Mouse (Mus musculus): ENCODE measurements around the gene Klrb1a. TPM values are rescaled to one million over a fixed set of nuclear protein-coding genes. Genes with fewer than 3 reads are reported as not detected.
"Not testable (repeated sequence)": the region's sequence is repeated elsewhere in the genome, so short reads cannot be mapped to it uniquely, and the experiment has no call there.

Klrb1a gene
- polyA plus RNA-seq, 1 experiment from 2014 or later = not detected

DNA sequence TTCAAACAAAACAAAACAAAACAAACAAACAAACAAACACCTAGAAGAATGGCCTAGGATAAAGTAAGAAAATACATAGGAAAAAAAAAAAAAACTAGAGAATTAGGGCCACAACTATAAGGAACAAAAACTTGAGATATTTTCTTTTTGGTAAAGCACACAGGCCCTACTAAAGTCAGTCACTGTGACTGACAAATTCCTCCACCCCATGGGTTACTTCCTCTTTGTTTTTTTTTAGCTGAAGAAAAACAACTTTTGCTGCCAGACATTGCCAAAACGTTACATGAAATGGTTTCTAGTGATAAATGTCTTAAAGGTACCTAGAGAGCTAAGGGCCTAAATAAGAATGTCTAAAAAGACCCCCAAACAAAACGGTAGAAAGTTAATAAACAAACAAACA, 20.7 kb upstream of the Klrb1a start:
- WGBS = 71% methylated on average over 2 of the region's 2 CpGs
- no peak for ATAC-seq (ENCODE audit: low read depth)

DNA sequence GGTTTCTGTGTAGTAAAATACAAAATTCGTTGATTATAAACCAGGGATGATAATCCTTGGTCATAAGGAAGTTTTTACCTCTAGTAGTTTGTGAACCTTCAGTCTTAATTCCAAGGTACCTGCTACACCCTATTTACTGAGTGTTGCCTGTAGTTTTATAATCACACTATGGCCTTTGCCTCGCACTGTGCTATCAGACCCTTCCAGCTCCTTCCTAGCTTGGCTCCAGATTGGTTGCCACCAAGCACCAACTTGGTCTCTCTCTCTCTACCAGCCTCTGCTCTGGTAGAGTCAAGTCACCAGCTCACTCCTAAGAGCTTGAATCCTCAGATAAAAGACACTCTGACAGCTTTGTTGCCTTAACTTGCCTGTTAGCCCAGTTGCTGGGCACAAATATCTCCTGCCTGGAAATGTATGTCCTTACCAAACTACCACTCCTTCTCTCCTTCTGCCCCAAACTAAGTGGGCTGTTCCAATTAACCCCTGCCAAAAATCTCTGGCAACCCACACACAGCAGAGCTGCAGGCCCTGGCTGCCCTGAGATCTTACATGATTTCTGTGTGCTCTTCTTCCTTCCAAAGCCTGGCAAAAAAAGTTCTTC, 17.9 kb upstream of the Klrb1a start:
- WGBS = 84% methylated on average over 2 of the region's 2 CpGs
- no peak overlapping the region for H3K27ac ChIP-seq (ENCODE audit: low read depth, low read length)
- ATAC-seq (ENCODE audit: low read depth) = no peak

More for the DNA sequence above, 20.7 kb upstream of the Klrb1a start:
- H3K9ac ChIP-seq (replicated peaks; ENCODE audit: low read depth, low read length) = no peak overlapping the region
- no peaks in the 10 kb centered on the region for H3K36me3 ChIP-seq (ENCODE audit: control insufficient read depth, insufficient read depth, low read length)
- H3K4me1 ChIP-seq (ENCODE audit: control insufficient read depth, insufficient read depth, low read length) = no peaks in the 10 kb centered on the region
- H3K4me3 ChIP-seq (ENCODE audit: low read depth, low read length) = no peak overlapping the region
- H3K27me3 ChIP-seq (ENCODE audit: control insufficient read depth, insufficient read depth, low read length) = no peaks in the 10 kb centered on the region
- H3K4me2 ChIP-seq (ENCODE audit: low read depth, low read length) = no peak overlapping the region
- H3K9me3 ChIP-seq (ENCODE audit: control insufficient read depth, low read length) = no peaks in the 10 kb centered on the region
- no peak overlapping the region for H3K27ac ChIP-seq (ENCODE audit: low read depth, low read length)

DNA sequence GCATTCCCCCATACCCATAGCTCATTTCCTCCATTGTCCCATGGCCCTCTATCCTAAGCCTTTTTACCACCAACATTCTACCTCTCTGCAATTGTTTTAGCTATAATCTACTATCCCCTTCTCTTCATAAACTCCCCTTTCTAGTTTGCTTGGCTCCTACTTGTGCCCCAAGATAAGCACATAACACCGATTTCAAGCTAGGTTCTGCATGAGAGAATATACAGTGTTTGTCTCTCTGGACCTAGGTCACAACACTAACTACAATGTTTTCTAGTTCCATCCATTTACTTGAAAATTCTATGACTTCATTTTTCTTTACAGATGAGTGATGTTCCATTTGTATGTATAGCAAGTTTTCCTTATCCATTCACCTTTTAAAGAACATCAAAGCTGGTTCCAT, 17.3 kb upstream of the Klrb1a start:
- Histone ChIP-seq H3K27me3 (ENCODE audit: control insufficient read depth, insufficient read depth, low read length) (no peaks in the 10 kb centered on the region), H3K9me3 (ENCODE audit: control insufficient read depth, low read length) (no peaks in the 10 kb centered on the region; the same call in 1 of the 2 replicates), H3K4me2 (ENCODE audit: low read depth, low read length) (no peak overlapping the region), H3K36me3 (ENCODE audit: control insufficient read depth, insufficient read depth, low read length) (no peaks in the 10 kb centered on the region), H3K4me1 (ENCODE audit: control insufficient read depth, insufficient read depth, low read length) (no peaks in the 10 kb centered on the region), H3K27ac (ENCODE audit: low read depth, low read length) (no peak overlapping the region), H3K9ac (replicated peaks; ENCODE audit: low read depth, low read length) (no peak overlapping the region), H3K4me3 (ENCODE audit: low read depth, low read length) (no peak overlapping the region)
- WGBS = 95% methylated on average over 1 of the region's 1 CpGs
- ATAC-seq (ENCODE audit: low read depth) = no peak

More for the DNA sequence above, 17.9 kb upstream of the Klrb1a start:
- Histone ChIP-seq H3K9me3 (ENCODE audit: control insufficient read depth, low read length) (no peaks in the 10 kb centered on the region; the same call in 1 of the 2 replicates), H3K4me1 (ENCODE audit: control insufficient read depth, insufficient read depth, low read length) (no peaks in the 10 kb centered on the region), H3K4me2 (ENCODE audit: low read depth, low read length) (no peak overlapping the region), H3K27me3 (ENCODE audit: control insufficient read depth, insufficient read depth, low read length) (no peaks in the 10 kb centered on the region), H3K36me3 (ENCODE audit: control insufficient read depth, insufficient read depth, low read length) (no peaks in the 10 kb centered on the region), H3K4me3 (ENCODE audit: low read depth, low read length) (no peak overlapping the region), H3K9ac (replicated peaks; ENCODE audit: low read depth, low read length) (no peak overlapping the region)

DNA sequence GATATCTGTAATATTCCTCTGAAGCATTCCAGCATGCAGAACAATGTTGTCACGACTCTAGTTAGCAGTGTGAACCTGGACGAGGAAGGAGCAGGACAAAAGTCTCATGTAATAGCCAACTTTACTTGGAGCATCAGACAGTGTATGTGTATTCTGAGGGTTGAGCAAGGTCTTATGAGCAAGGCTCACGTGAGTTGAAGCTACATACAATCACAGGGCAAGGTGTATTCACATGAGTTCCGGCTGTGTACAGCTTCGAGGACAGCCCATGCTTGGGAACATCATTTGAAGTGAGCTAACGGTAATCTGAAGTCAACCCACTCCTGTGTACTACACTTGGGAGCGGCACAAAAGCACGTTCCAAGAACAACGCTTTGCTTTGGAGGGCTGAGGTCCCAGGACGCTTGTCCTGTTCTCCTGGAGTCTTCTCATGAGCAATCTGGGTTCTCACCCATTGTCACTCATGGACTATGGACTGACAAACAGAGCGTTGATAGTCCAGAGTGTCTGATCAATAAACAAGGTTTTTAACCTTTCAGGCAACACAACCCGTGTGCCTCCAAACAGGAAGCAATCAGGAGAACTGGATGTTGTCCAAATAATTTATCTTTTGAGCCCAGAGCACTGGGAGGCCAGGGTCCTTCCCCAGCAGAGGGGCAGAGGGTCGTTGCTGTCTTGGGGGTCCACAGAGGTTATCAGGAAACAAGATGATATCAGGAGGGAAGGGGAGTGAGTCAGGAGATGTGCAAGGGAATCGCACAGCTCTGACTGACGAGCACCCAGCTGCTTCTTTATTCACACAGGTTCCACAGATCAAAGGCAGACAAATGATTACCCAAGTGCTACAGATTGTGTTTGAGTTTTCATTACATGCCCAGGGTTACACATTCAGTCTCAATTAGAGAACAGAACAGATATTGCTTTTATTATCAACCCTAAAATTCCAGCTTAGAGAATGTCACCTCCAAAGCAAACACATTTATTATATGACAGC, 7.9 kb upstream of the Klrb1a start:
- H3K27me3 ChIP-seq (ENCODE audit: control insufficient read depth, insufficient read depth, low read length); H3K27ac ChIP-seq (ENCODE audit: low read depth, low read length); H3K4me1 ChIP-seq (ENCODE audit: control insufficient read depth, insufficient read depth, low read length); H3K9me3 ChIP-seq (ENCODE audit: control insufficient read depth, low read length); H3K4me3 ChIP-seq (ENCODE audit: low read depth, low read length); H3K36me3 ChIP-seq (ENCODE audit: control insufficient read depth, insufficient read depth, low read length); H3K4me2 ChIP-seq (ENCODE audit: low read depth, low read length); H3K9ac ChIP-seq (replicated peaks; ENCODE audit: low read depth, low read length); ATAC-seq (ENCODE audit: low read depth): not testable (repeated sequence)
- 81% methylated on average over 15 of the region's 15 CpGs for WGBS

DNA sequence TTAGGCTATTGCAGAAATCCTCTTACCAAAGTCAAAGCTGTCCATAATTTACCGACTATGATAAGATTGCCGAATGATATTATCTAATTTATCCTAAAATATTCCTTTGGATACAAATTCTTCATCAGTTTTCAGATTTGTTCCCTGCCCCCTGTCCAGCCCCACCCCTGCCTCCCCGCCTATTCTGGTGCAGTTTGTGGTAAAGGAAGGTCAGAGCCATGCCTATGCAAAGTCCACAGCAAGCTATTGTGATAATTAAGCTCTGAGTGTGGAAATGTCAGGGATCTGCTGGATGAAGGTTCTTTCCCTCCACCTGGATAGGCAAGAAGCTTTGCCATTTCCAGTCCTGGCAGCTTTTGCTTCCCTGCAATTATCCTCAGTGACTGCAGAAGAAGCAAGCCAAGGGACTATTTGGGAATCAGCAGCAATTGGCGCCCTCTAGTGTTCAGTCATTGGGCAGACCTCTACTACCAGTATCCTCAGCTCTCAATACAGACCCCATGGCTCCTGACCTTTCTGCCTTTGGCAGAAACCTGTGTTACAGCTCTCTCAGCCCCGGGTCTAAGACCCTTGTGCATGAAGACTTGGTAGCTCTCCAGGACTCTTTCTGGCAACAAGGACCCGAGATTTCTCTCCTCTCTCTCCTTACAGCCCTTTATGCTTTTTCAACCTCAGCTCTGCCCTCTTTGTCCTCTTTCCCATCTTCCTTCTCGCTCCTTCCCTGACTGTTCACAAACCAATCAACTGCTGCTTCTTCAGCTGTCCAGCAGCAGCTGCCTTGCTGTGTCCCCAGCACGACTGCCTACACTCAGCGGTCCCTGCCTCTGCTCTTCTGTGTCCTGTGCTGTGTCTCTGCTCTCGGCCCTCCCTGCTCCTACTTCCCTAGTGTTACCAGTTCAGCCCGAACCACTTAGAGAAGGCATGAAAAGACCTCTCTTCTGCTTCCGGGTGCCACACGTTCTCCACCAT, 6.7 kb upstream of the Klrb1a start:
- H3K36me3 ChIP-seq (ENCODE audit: control insufficient read depth, insufficient read depth, low read length); H3K4me1 ChIP-seq (ENCODE audit: control insufficient read depth, insufficient read depth, low read length); H3K27ac ChIP-seq (ENCODE audit: low read depth, low read length); H3K9me3 ChIP-seq (ENCODE audit: control insufficient read depth, low read length); H3K4me3 ChIP-seq (ENCODE audit: low read depth, low read length); H3K9ac ChIP-seq (replicated peaks; ENCODE audit: low read depth, low read length); H3K27me3 ChIP-seq (ENCODE audit: control insufficient read depth, insufficient read depth, low read length); H3K4me2 ChIP-seq (ENCODE audit: low read depth, low read length): not testable (repeated sequence)
- 57% methylated on average over 13 of the region's 13 CpGs for WGBS
- peak; percentile 96 for ATAC-seq (ENCODE audit: low read depth)

DNA sequence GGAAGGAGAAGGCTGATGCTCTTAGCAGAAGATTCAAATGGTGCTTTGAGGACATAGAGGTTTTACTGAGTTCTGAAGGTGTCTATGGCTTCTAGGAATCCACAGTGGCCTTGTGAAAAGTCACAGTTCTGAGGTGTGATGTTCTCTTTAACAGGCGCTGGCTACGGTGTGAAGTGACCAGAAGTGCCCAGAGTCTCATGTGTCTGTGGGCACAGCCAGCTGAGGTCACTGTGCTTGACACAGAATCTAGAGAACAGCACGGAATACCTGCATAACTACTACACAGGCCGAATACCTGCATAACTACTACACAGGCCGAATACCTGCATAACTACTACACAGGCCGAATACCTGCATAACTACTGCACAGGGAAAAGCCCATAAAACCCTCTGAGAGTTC, 1.9 kb upstream of the Klrb1a start:
- H3K4me2 ChIP-seq (ENCODE audit: low read depth, low read length); H3K27ac ChIP-seq (ENCODE audit: low read depth, low read length); H3K4me1 ChIP-seq (ENCODE audit: control insufficient read depth, insufficient read depth, low read length); H3K9me3 ChIP-seq (ENCODE audit: control insufficient read depth, low read length); H3K9ac ChIP-seq (replicated peaks; ENCODE audit: low read depth, low read length); ATAC-seq (ENCODE audit: low read depth); H3K4me3 ChIP-seq (ENCODE audit: low read depth, low read length); H3K27me3 ChIP-seq (ENCODE audit: control insufficient read depth, insufficient read depth, low read length); H3K36me3 ChIP-seq (ENCODE audit: control insufficient read depth, insufficient read depth, low read length): not testable (repeated sequence)
- 95% methylated on average over 6 of the region's 6 CpGs for WGBS

DNA sequence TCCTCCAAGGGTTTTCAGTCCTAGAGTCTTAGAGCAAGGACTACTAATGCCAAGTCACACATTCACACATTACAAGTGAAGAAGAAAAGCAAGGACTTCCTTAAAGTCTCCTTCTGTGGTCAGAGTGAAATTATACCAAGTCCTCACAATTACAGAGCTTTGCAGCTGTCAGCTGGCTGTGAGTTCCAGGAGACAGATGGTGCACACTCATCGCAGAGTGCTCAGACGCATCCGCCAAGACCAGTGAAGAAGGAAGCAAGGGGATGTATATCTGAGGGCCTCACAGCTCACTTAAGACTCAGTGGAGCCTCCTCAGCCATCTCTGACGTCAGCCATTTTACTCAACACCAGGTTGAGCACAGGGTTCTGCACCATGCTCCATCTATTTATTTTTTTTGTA, 1.1 kb upstream of the Klrb1a start:
- 92% methylated on average over 4 of the region's 4 CpGs for WGBS

DNA sequence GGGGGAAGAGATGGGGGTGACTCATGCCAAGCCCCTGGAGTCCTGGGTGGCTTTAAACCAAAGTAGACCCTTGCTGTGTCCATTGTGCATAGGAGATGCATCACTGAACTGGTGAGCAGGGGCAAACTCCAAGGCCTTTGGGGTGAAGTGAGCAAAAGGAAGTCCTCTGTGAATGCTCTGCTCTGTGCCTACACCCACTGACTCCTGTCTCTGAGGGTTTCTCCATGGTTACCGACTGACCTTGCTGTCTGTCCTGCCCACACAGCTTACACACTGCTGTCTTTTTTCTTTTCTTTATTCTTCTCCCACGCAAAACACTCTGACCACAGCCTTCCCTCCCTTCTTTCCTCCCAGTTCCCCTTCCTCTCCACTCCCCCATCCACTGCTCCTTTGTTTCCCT, 600 bp downstream of the Klrb1a start:
- H3K4me3 ChIP-seq (ENCODE audit: low read depth, low read length) = no peak overlapping the region
- H3K9me3 ChIP-seq (ENCODE audit: control insufficient read depth, low read length) = no peaks in the 10 kb centered on the region
- no peak for ATAC-seq (ENCODE audit: low read depth)
- H3K27ac ChIP-seq (ENCODE audit: low read depth, low read length) = no peak overlapping the region
- H3K9ac ChIP-seq (replicated peaks; ENCODE audit: low read depth, low read length) = no peak overlapping the region
- no peaks in the 10 kb centered on the region for H3K36me3 ChIP-seq (ENCODE audit: control insufficient read depth, insufficient read depth, low read length)
- 60% methylated on average over 2 of the region's 2 CpGs for WGBS
- H3K27me3 ChIP-seq (ENCODE audit: control insufficient read depth, insufficient read depth, low read length) = no peaks in the 10 kb centered on the region
- H3K4me2 ChIP-seq (ENCODE audit: low read depth, low read length) = no peak overlapping the region
- H3K4me1 ChIP-seq (ENCODE audit: control insufficient read depth, insufficient read depth, low read length) = no peaks in the 10 kb centered on the region

More for the DNA sequence above, 1.1 kb upstream of the Klrb1a start:
- no peak overlapping the region for H3K9ac ChIP-seq (replicated peaks; ENCODE audit: low read depth, low read length)
- H3K27ac ChIP-seq (ENCODE audit: low read depth, low read length) = no peak overlapping the region
- H3K4me2 ChIP-seq (ENCODE audit: low read depth, low read length) = no peak overlapping the region
- no peak overlapping the region for H3K4me3 ChIP-seq (ENCODE audit: low read depth, low read length)
- H3K4me1 ChIP-seq (ENCODE audit: control insufficient read depth, insufficient read depth, low read length) = no peaks in the 10 kb centered on the region
- no peak for ATAC-seq (ENCODE audit: low read depth)
- no peaks in the 10 kb centered on the region for H3K36me3 ChIP-seq (ENCODE audit: control insufficient read depth, insufficient read depth, low read length)
- H3K27me3 ChIP-seq (ENCODE audit: control insufficient read depth, insufficient read depth, low read length) = no peaks in the 10 kb centered on the region
- no peaks in the 10 kb centered on the region for H3K9me3 ChIP-seq (ENCODE audit: control insufficient read depth, low read length)

Measured in neural tube, embryonic 14.5 days (tissue).